Mouse (Mus musculus) skeletal muscle tissue, postnatal 0 days (tissue): ENCODE data around the gene Olfr554. TPM values are rescaled to one million over a fixed set of nuclear protein-coding genes. Genes with fewer than 3 reads are reported as not detected.

ENCODE experiments used
- polyA plus RNA-seq: library from polyadenylated mRNA; unstranded; fragments of >200 nt; fragmentation: Nextera tagmentation; extraction: Ambion mirVana; gene quantifications from 2 replicates; pipeline ENCODE4 v1.2.1, GENCODE M21; 2015

Gene Olfr554
- not detected in 2 replicates for polyA plus RNA-seq

GRCm38 (mm10) chr7:102638132-102638531 is at the start of gene Olfr554:
Olfr554 (plus strand) TSS chr7:102638432.

GRCm38 (mm10) chr7:102591786-102592185 is 46.4 kb upstream of the Olfr554 start, which contains the start of gene Olfr551:
Olfr551 (minus strand) TSS chr7:102591886.

GRCm38 (mm10) chr7:102597378-102598031 is 40.7 kb upstream of the Olfr554 start, which contains the start of gene Olfr552:
Olfr552 (plus strand) TSS chr7:102597770.

GRCm38 (mm10) chr7:102618118-102618517 is 20.1 kb upstream of the Olfr554 start, which contains the start of gene Olfr553:
Olfr553 (minus strand) TSS chr7:102618218.

GRCm38 (mm10) chr7:102658523-102658922 is 20.3 kb downstream of the Olfr554 start, which contains the start of gene Olfr555:
Olfr555 (plus strand) TSS chr7:102658823.

GRCm38 (mm10) chr7:102664599-102664998 is 26.4 kb downstream of the Olfr554 start, which contains the start of gene Olfr556:
Olfr556 (plus strand) TSS chr7:102664899.

GRCm38 (mm10) chr7:102686944-102687501 is 48.8 kb downstream of the Olfr554 start, which contains the start of gene Trim68:
Trim68 (minus strand) TSS chr7:102687327.

Other genes starting within 250 kb of the Olfr554 start
- gene Rrm1, start 196.7 kb upstream of the Olfr554 start, polyA plus RNA-seq: 24.6 and 28.1 TPM in 2 replicates
- 0.09 and 0.17 TPM in 2 replicates for gene Olfr543, start 156.8 kb upstream of the Olfr554 start, polyA plus RNA-seq
- 0.05 TPM in 1 of 2 replicates, not detected in the other for gene Olfr544, start 150.1 kb upstream of the Olfr554 start, polyA plus RNA-seq
- not detected in 2 replicates for gene Olfr545, start 138.9 kb upstream of the Olfr554 start, polyA plus RNA-seq
- not detected in 2 replicates for gene Olfr547, start 103.7 kb upstream of the Olfr554 start, polyA plus RNA-seq
- gene Olfr548-ps1, start 97.5 kb upstream of the Olfr554 start, polyA plus RNA-seq: not detected in 2 replicates
- gene Olfr549, start 88.6 kb upstream of the Olfr554 start, polyA plus RNA-seq: not detected in 2 replicates
- 0.17 and 0.50 TPM in 2 replicates for gene Trim21, start 72.9 kb upstream of the Olfr554 start, polyA plus RNA-seq
- gene Olfr550, start 67.0 kb upstream of the Olfr554 start, polyA plus RNA-seq: not detected in 2 replicates
- not detected in 2 replicates for gene Olfr551, start 46.5 kb upstream of the Olfr554 start, polyA plus RNA-seq
- gene Olfr552, start 40.7 kb upstream of the Olfr554 start, polyA plus RNA-seq: not detected in 2 replicates
- gene Olfr553, start 20.2 kb upstream of the Olfr554 start, polyA plus RNA-seq: not detected in 2 replicates
- not detected in 2 replicates for gene Olfr555, start 20.4 kb downstream of the Olfr554 start, polyA plus RNA-seq
- gene Olfr556, start 26.5 kb downstream of the Olfr554 start, polyA plus RNA-seq: not detected in 2 replicates
- 5.8 and 6.5 TPM in 2 replicates for gene Trim68, start 48.9 kb downstream of the Olfr554 start, polyA plus RNA-seq
- gene Olfr557, start 57.5 kb downstream of the Olfr554 start, polyA plus RNA-seq: not detected in 2 replicates
- gene Olfr558, start 63.8 kb downstream of the Olfr554 start, polyA plus RNA-seq: 3.7 and 3.8 TPM in 2 replicates
- gene Olfr33, start 80.6 kb downstream of the Olfr554 start, polyA plus RNA-seq: not detected in 2 replicates
- gene Olfr559, start 89.1 kb downstream of the Olfr554 start, polyA plus RNA-seq: not detected in 2 replicates
- gene Olfr560, start 120.9 kb downstream of the Olfr554 start, polyA plus RNA-seq: not detected in 2 replicates
- gene Olfr78, start 121.0 kb downstream of the Olfr554 start, polyA plus RNA-seq: 0.90 and 0.95 TPM in 2 replicates
- 0.09 and 0.23 TPM in 2 replicates for gene Olfr561, start 132.8 kb downstream of the Olfr554 start, polyA plus RNA-seq
- gene Olfr564, start 165.0 kb downstream of the Olfr554 start, polyA plus RNA-seq: not detected in 2 replicates
- gene Olfr566, start 220.3 kb downstream of the Olfr554 start, polyA plus RNA-seq: 0.15 TPM in 1 of 2 replicates, not detected in the other
- gene Olfr568, start 238.7 kb downstream of the Olfr554 start, polyA plus RNA-seq: not detected in 2 replicates